Mouse (Mus musculus) testis, adult 10 weeks (tissue): ENCODE measurements around the gene Plau. TPM values are rescaled to one million over a fixed set of nuclear protein-coding genes. Genes with fewer than 3 reads are reported as not detected.

Experiments used
- polyA plus RNA-seq: library from polyadenylated mRNA; stranded (reverse); fragments of 350-450 nt; fragmentation: Illumina TruSeq; extraction: RNeasy Lipid Tissue Mini Kit (QIAGEN cat#74804); gene quantifications from one replicate; pipeline ENCODE4 v1.2.3, GENCODE M21; 2014; ENCODE audit warnings: low read depth, low replicate concordance

Gene Plau
- polyA plus RNA-seq: 0.91 TPM

DNA sequence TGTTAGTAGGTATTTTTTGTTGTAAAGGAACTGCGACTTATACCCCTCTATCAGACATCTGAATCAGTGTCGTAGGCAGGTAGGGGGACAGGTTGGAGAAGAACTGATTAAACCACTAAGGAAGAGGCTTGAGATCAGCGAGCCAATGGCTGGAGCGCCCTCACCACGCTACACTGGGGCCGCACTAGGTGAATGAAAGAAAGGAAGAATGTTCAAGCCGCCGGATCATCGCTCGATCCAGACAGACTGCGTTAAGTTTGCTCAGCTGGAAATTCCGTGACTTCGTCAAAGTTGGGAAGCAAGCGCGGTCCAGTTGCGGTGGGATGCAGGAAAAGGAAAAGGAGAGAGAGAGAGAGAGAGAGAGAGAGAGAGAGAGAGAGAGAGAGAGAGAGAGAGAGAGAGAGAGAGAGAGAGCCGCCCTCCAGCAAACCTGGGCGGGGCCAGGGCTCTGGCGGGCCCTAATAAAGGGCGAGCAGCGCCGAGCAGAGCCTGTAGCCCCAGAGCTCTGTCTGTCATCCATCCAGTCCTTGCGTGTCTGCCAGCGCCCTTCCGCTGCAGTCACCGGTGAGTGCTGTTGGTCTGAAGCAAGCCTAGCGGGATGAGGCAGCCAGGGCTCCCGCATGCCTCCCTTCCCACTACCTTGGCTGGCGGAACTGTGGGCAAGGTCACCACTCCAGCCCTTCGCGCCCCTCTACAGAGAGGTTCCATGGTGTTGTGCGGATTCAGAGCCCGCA, at the start of gene Plau:
TSS of gene Plau (plus strand) at position 490 of the 734 bp plus-strand sequence.

GRCm38 (mm10) chr14:20793758-20794531, 42.5 kb upstream of the Plau start, which contains the start of gene Camk2g:
Gene Camk2g (minus strand): TSS chr14:20794088.

Other genes starting within 250 kb of the Plau start
- gene Usp54, start 195.6 kb upstream of the Plau start, polyA plus RNA-seq: 12.8 TPM
- 0.22 TPM for gene Myoz1, start 180.1 kb upstream of the Plau start, polyA plus RNA-seq
- 0.15 TPM for gene Synpo2l, start 168.3 kb upstream of the Plau start, polyA plus RNA-seq
- 38.8 TPM for gene Sec24c, start 162.4 kb upstream of the Plau start, polyA plus RNA-seq
- gene Fut11, start 141.7 kb upstream of the Plau start, polyA plus RNA-seq: 4.8 TPM
- 71.1 TPM for gene Chchd1, start 133.7 kb upstream of the Plau start, polyA plus RNA-seq
- gene Zswim8, start 129.1 kb upstream of the Plau start, polyA plus RNA-seq: 11.4 TPM
- gene Ndst2, start 102.1 kb upstream of the Plau start, polyA plus RNA-seq: 4.3 TPM
- gene Camk2g, start 42.6 kb upstream of the Plau start, polyA plus RNA-seq: 20.8 TPM
- 31.9 TPM for gene Vcl, start 92.7 kb downstream of the Plau start, polyA plus RNA-seq
- 150 TPM for gene Ap3m1, start 215.8 kb downstream of the Plau start, polyA plus RNA-seq
- gene Adk, start 215.9 kb downstream of the Plau start, polyA plus RNA-seq: 78.4 TPM